Mouse (Mus musculus) spleen, embryonic (tissue): ENCODE results near the gene Gtf2b.

Experiments
- CTCF ChIA-PET: fragments of 350-600 bp; sonication (Branson Sonifier 250); formaldehyde crosslinking; loops from one replicate; lab custom pipeline; 2022; lab: Charles Lee

The Gtf2b gene

DNA sequence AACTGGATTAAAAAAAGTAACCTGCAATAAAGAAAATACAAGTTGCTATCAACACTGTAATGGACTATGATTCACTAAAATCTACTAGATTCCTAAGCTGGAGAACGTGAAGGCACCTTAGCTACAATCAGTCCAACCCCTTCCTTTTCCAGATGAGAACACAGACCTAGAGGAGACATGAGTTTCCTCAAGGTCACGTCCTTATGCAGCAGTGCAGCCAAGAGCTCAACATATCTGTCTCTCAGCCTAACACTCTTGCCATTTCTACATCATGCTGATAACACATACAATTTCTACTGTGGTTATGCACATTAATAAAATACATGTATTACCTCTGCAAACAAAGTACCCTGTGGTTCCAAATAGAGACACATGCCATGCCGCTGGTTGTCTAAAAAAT lies 46.7 kb downstream of the Gtf2b start:
- CTCF ChIA-PET: no interaction called here

GRCm38 (mm10) chr3:142817506-142817905 lies 52.7 kb downstream of the Gtf2b start:
- CTCF ChIA-PET: no interaction called here

- CTCF ChIA-PET: no interaction called here
Observed at GRCm38 (mm10) chr3:142823606-142824005, 58.8 kb downstream of the Gtf2b start.

- CTCF ChIA-PET: no interaction called here
Observed at GRCm38 (mm10) chr3:142826449-142827146, 61.8 kb downstream of the Gtf2b start.

DNA sequence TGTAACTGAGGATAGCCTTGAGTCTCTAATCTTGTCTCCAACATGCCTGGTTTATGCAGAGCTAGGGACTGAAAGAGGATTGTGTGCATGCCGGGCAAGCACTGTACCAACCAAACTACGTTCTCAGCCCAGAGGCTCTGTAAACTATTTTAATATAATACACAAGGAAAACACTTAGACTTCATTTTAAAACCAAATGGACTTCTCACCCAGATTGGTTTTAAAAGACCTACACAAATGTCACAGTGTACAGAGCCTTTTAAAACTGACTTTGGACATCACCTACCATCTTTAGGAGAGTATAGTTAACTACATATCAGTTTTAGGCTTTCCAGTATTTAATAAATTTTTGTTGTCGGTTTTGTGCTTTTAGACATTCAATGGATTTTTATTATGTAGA lies 68.1 kb downstream of the Gtf2b start:
- CTCF ChIA-PET: no interaction called here
